Mouse (Mus musculus) testis, adult 2 months (tissue): ENCODE results near the gene Ercc8. TPM values are rescaled to one million over a fixed set of nuclear protein-coding genes. Genes with fewer than 3 reads are reported as not detected.

Source experiments
- H3K27ac ChIP-seq: fragments of 200-500 bp; 2 replicates; pipeline ENCODE4 v1.5.1; 2012; ENCODE audit warnings: low read depth, low read length; ENCODE audit not compliant: control insufficient read depth, insufficient read depth
- H3K27me3 ChIP-seq: fragments of 200-500 bp; 2 replicates; pipeline ENCODE4 v1.6.1; 2012; ENCODE audit warnings: mild to moderate bottlenecking, low read length, moderate library complexity; ENCODE audit not compliant: control insufficient read depth, insufficient read depth
- H3K36me3 ChIP-seq: fragments of 200-500 bp; 2 replicates; pipeline ENCODE4 v1.6.1; 2012; ENCODE audit warnings: mild to moderate bottlenecking, low read length; ENCODE audit not compliant: control insufficient read depth, insufficient read depth
- H3K4me1 ChIP-seq: fragments of 200-500 bp; 2 replicates; pipeline ENCODE4 v1.6.1; 2012; ENCODE audit warnings: low read length; ENCODE audit not compliant: control insufficient read depth, insufficient read depth
- H3K4me3 ChIP-seq: fragments of 200-500 bp; 2 replicates; pipeline ENCODE4 v1.5.1; 2012; ENCODE audit warnings: low read depth, mild to moderate bottlenecking, low read length, moderate library complexity, mixed read lengths; ENCODE audit not compliant: control insufficient read depth
- CTCF ChIP-seq: fragments of 200-500 bp; IDR thresholded peaks from 2 replicates; pipeline ENCODE4 v1.5.1; 2012; ENCODE audit warnings: low read depth, mild to moderate bottlenecking, inconsistent platforms, low read length, moderate library complexity; ENCODE audit not compliant: control insufficient read depth, insufficient read depth, insufficient replicate concordance
- POLR2A ChIP-seq: fragments of 200-500 bp; IDR thresholded peaks from 2 replicates; pipeline ENCODE4 v1.6.1; 2012; ENCODE audit warnings: low read depth, mild to moderate bottlenecking, inconsistent platforms, low read length, moderate library complexity; ENCODE audit not compliant: control insufficient read depth
- polyA plus RNA-seq: library from polyadenylated mRNA; depleted of rRNA; stranded (reverse); fragments of >200 nt; gene quantifications from 2 replicates; pipeline ENCODE4 v1.2.3, GENCODE M21; 2012

Ercc8 gene
- polyA plus RNA-seq, 1 experiment = 30.1 TPM

DNA sequence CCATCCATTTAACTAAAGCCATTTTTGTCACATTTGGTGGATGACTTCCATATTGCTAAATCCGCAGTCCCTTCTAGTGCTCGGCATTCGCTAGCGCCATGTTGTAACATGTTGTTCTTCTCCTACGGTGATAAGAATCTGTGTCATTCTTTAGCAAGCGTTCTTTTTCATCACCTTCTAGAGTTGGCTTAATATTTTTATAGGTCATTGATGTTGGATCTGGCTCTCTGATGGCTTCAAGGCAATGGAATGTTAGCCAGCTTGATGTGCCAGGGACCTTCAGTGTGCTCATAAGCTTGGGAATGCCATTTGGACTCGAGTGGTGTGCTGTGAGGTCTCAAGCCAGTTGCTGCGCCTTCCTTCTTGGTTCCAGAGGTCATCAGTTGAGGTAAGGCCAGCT is 52.4 kb downstream of the Ercc8 start:
- H3K4me3 ChIP-seq = no peak overlapping the region
- H3K27ac ChIP-seq = no peak overlapping the region
- peaks cover 4% of the 10 kb centered on the region for H3K4me1 ChIP-seq
- no peaks in the 10 kb centered on the region; the same call in 1 of the 2 replicates for H3K27me3 ChIP-seq
- H3K36me3 ChIP-seq = no peaks in the 10 kb centered on the region
- TF ChIP-seq POLR2A (no peak), CTCF (no peak)

DNA sequence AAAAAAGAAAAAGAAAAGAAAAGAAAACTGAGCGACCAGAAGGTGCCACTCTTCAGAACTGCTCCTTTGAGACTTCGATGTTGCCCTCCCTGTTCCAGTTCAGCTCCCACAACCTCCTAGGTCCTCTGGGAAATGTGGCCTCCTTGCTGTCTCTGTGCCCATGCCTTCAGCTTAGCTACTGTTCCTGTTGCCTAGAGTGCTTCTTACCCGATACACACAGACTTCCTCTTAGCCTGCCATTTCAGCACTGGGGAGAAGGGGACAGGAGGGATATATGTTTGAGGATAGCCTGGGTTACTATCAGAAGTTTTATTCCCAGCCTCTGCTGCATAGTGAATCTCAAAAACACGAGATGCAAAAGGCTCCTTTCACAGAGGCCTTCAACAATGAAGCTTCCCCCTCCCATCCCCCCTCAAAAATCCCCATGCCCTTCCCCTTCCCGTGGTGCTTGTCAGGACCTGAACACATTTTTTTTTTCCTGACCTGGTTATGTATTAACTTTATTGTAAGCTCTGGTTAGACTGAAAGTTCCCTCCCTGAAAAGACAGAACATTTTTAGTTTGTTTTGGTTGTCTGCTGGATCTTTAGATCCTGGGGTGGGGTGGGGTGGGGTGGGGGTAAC is 54.0 kb downstream of the Ercc8 start:
- Histone ChIP-seq H3K27me3 (no peaks in the 10 kb centered on the region; the same call in 1 of the 2 replicates), H3K27ac (no peak overlapping the region), H3K36me3 (no peaks in the 10 kb centered on the region)

DNA sequence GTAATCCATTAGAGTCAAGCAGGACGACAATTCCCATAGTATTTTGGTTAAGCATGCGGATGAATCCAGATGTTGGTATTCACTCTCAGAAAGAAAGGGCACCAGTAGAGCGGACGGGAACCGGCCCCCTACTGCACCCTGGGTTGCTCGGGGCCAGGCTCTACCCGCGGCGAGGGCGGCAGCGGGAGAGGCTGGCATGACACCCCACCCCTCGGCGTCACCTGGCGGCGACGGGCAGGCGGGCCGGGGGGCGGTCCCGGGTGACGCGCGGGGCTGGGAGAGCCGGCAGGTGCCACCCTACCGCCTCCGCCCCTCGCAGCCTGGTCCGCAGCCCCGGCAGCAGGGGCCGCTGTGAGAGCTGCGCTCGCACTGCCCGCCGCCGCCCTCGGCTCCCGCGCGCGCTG is 55.6 kb downstream of the Ercc8 start, which contains the start of gene Elovl7:
TSS of gene Elovl7 (plus strand) at position 324 of the 404 bp plus-strand sequence.
- peak within 1 kb of the TSS; percentile 65 for H3K4me3 ChIP-seq
- H3K27me3 ChIP-seq = no peaks in the 10 kb centered on the region; the same call in 1 of the 2 replicates
- H3K27ac ChIP-seq = no peak within 1 kb of the TSS
- H3K4me1 ChIP-seq = peaks cover 4% of the 10 kb centered on the region
- TF ChIP-seq CTCF = no peak
- TF ChIP-seq POLR2A = no peak
- no peaks in the 10 kb centered on the region for H3K36me3 ChIP-seq

More for the DNA sequence above, 54.0 kb downstream of the Ercc8 start:
- TF ChIP-seq CTCF (no peak), POLR2A (no peak)
- H3K4me3 ChIP-seq = no peak overlapping the region
- H3K4me1 ChIP-seq = peaks cover 4% of the 10 kb centered on the region

DNA sequence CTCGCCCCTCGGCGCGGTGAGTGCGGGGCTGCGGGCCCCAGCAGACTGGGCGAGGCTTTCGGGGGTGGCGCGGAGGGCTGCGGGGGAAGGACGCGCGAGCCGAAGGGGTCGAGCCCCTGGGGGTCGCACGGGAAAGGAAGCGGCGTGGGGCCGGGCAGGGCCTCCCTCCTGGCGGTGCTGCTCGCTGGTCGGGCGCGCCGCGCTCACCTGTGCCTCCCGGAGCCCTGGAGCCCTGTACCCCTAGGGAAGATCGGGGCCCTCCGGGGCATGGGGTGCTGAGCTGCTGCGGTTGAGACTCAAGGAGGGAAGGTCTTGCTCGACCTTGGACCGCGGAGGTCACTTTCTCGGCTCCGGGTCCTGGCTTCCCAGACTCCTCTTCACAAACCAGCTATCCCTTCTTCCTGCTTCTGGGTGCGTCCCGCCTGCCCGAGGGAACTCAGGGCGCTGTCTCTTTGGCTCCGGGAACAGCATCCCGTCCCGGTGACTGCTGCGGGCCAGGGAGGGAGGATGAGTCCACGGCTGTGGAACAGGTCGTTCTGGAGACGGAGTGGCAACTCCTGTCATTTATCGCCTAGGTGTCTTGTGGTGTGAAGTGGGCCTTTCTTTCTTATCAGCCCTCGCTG is 56.1 kb downstream of the Ercc8 start:
- H3K4me3 ChIP-seq = peak overlapping the region; percentile 65
- no peaks in the 10 kb centered on the region for H3K36me3 ChIP-seq
- TF ChIP-seq POLR2A = no peak
- no peak for TF ChIP-seq CTCF
- H3K27ac ChIP-seq = no peak overlapping the region
- no peaks in the 10 kb centered on the region; the same call in 1 of the 2 replicates for H3K27me3 ChIP-seq
- H3K4me1 ChIP-seq = peaks cover 4% of the 10 kb centered on the region

DNA sequence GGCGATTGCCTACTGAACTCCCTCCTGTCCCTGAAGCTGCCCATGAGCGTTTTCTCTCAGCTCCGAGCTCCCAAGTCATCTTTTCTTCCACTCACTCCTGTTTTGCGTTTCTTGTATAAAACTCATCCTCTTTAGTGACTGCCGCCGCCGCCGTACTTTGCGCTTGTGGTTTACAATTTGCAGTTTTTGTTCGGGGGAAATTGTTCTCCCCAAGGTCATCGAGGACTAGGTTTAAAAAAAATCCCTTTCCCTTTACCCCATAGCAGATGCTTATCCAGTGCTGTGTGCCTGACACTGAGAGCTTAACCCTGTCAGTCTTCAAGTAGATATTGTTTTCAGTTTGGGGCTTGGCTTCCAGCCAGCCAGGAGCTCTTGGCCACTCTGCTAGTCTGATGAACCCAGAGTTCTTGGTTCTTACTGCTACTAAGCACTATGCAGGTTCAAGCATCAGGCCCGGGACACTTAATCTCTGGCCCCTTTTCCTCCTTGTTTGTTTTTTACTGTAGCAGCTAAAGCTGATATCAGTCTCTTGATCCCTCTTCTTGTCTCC is 56.8 kb downstream of the Ercc8 start:
- TF ChIP-seq POLR2A (no peak), CTCF (no peak)
- H3K36me3 ChIP-seq = no peaks in the 10 kb centered on the region
- no peaks in the 10 kb centered on the region; the same call in 1 of the 2 replicates for H3K27me3 ChIP-seq
- no peak overlapping the region for H3K27ac ChIP-seq
- peaks cover 4% of the 10 kb centered on the region for H3K4me1 ChIP-seq
- no peak overlapping the region for H3K4me3 ChIP-seq

DNA sequence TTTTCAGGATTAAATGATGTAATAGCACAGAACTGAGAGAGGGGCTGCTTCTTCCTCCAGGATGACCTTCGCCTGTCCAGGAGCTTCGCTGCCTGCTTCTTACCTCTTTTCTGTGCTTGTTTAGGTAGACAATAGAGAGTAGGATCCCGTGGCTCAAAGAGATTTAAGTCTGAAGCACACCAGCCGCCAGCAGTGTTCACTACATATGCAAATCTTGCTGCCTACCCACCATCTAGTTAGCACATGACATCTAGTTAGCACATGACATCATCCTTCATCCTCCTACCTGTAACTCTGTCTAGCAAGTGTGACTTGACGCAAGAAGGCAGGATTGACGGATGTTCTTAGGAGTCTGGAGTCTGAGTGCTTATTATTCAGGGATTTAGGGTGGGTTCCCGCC is 61.2 kb downstream of the Ercc8 start:
- H3K4me3 ChIP-seq = no peak overlapping the region
- no peaks in the 10 kb centered on the region; the same call in 1 of the 2 replicates for H3K4me1 ChIP-seq
- no peak for TF ChIP-seq POLR2A
- H3K27ac ChIP-seq = no peak overlapping the region
- H3K27me3 ChIP-seq = no peaks in the 10 kb centered on the region
- H3K36me3 ChIP-seq = no peaks in the 10 kb centered on the region

DNA sequence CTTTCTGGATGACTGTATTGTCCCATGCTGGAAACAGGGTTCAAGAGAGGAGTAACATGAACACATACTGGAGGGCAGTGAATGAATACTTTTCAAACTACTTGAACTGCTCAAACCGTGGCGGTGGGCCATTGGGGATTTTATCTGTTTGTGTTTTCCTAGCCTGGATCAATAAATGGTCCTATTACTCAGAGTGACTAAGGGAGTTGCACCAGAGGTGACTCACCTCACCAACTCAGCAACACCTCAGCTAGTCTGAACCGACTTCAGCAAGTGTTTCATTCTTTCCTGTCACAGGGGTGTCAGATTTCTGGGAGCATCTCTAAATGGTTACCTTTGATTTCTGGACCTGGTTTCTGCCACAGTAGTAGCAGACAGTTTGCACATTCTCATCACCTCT is 70.7 kb downstream of the Ercc8 start:
- no peak for TF ChIP-seq POLR2A
- TF ChIP-seq CTCF = no peak
- H3K4me3 ChIP-seq = no peak overlapping the region
- no peak overlapping the region for H3K27ac ChIP-seq
- H3K4me1 ChIP-seq = no peaks in the 10 kb centered on the region
- no peaks in the 10 kb centered on the region for H3K36me3 ChIP-seq
- no peaks in the 10 kb centered on the region for H3K27me3 ChIP-seq
